In the genomic region with DNA sequence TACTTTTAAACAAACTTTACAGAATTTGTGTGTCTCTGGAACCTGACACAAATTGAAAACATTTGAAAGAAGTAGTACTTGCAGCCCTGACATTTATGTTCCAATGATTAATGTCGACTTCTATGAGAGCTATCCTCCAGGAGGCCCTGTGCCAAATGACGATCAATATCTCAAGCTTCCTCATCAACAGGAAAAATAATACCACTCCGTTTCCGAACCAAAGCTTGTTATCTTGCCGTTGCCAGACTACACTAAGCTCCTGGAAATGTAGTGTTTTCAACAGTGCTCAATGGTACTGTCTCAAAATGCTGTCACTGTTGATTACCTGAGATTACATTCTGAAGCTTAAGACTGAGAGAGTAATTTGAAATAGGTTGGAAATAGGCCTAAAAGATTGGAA, we compare ENCODE assay signal across 21 mouse cellular contexts. TPM values are rescaled to one million over a fixed set of nuclear protein-coding genes. Genes with fewer than 3 reads are reported as not detected.
DNase-seq lines count a peak whose midpoint lies in the region; ATAC-seq and TF ChIP-seq lines count a peak whose summit lies in the region.
"Had no signal": no experiment of that assay in that cellular context is flagged by ENCODE, and none has a peak within 500 bp of the region (broad histone marks: within the 10 kb centered on the region; RNA-seq: fewer than 3 reads in every experiment).

No protein-coding gene starts in this region.

- H3K9me3 ChIP-seq in G1E (replicated peaks): no peaks in the 10 kb centered on the region
- H3K9me3 ChIP-seq in forebrain, postnatal 0 days (ENCODE audit: low read length): no peaks in the 10 kb centered on the region
- H3K9me3 ChIP-seq: forebrain, embryonic 12.5 days; heart, embryonic 13.5 days; limb, embryonic 15.5 days; liver, embryonic 15.5 days; midbrain, embryonic 12.5 days had no signal

- H3K27ac ChIP-seq in thymus, adult 2 months (ENCODE audit: control insufficient read depth, insufficient read depth, low read length): no peak overlapping the region
- no peak overlapping the region for H3K27ac ChIP-seq in forebrain, postnatal 0 days (ENCODE audit: low read depth, low read length)
- H3K27ac ChIP-seq: forebrain, embryonic 12.5 days; heart, embryonic 13.5 days; layer of hippocampus, adult 2 months; limb, embryonic 15.5 days; liver, embryonic 15.5 days; midbrain, embryonic 12.5 days had no signal

- ATAC-seq in G1E (ENCODE audit: extremely low read depth, insufficient number of reproducible peaks, low FRiP score, poor library complexity, severe bottlenecking): peak; percentile 45
- ATAC-seq in forebrain, postnatal 0 days: no peak
- ATAC-seq: CD4-positive, CD25-positive, alpha-beta regulatory T cell, adult 4 months had no signal

- no peak for TF ChIP-seq CTCF in G1E (IDR thresholded peaks at IDR 0.05; ENCODE audit: low read depth, low read length)
- no peak for TF ChIP-seq CTCF in brain, embryonic 14.5 days (IDR thresholded peaks at IDR 0.05; ENCODE audit: borderline replicate concordance, extremely low read depth, insufficient read depth, insufficient read length)
- TF ChIP-seq CTCF in thymus, adult 2 months (IDR thresholded peaks at IDR 0.05; ENCODE audit: borderline replicate concordance, control insufficient read depth, extremely low read depth, insufficient read depth, low read length, poor library complexity): no peak
- no peak for TF ChIP-seq CTCF in forebrain, postnatal 0 days (IDR thresholded peaks at IDR 0.05; ENCODE audit: low read depth)

- no peaks in the 10 kb centered on the region for H3K27me3 ChIP-seq in G1E (ENCODE audit: insufficient read depth, low read length)
- no peaks in the 10 kb centered on the region for H3K27me3 ChIP-seq in thymus, adult 2 months (ENCODE audit: control insufficient read depth, insufficient read depth, low read length)
- no peaks in the 10 kb centered on the region for H3K27me3 ChIP-seq in forebrain, postnatal 0 days (ENCODE audit: insufficient read depth, low read length)
- H3K27me3 ChIP-seq: forebrain, embryonic 12.5 days; heart, embryonic 13.5 days; limb, embryonic 15.5 days; liver, embryonic 15.5 days; midbrain, embryonic 12.5 days had no signal

- TF ChIP-seq POLR2A in brain, embryonic 14.5 days (IDR thresholded peaks at IDR 0.05; ENCODE audit: borderline replicate concordance, extremely low read depth, insufficient read depth, insufficient read length, poor library complexity, severe bottlenecking): no peak
- no peak for TF ChIP-seq POLR2A in thymus, adult 2 months (IDR thresholded peaks at IDR 0.05; ENCODE audit: control insufficient read depth, extremely low read depth, insufficient read depth, low read length, poor library complexity)

- no peak overlapping the region for H3K4me3 ChIP-seq in G1E (ENCODE audit: low read depth, low read length)
- no peak overlapping the region for H3K4me3 ChIP-seq in thymus, adult 2 months (ENCODE audit: control insufficient read depth, insufficient read depth, low read length)
- no peak overlapping the region for H3K4me3 ChIP-seq in forebrain, postnatal 0 days (ENCODE audit: low read depth, low read length)
- H3K4me3 ChIP-seq: forebrain, embryonic 12.5 days; heart, embryonic 13.5 days; layer of hippocampus, adult 2 months; limb, embryonic 15.5 days; liver, embryonic 15.5 days; midbrain, embryonic 12.5 days had no signal

- H3K4me2 ChIP-seq in forebrain, postnatal 0 days (ENCODE audit: low read depth): no peak overlapping the region
- H3K4me2 ChIP-seq: forebrain, embryonic 12.5 days; heart, embryonic 13.5 days; limb, embryonic 15.5 days; liver, embryonic 15.5 days; midbrain, embryonic 12.5 days had no signal

- 79% methylated on average over 5 of the region's 5 CpGs for WGBS in thymus, adult 2 months
- WGBS in forebrain, postnatal 0 days: 57% methylated on average over 5 of the region's 5 CpGs

- no peaks in the 10 kb centered on the region for H3K4me1 ChIP-seq in G1E (ENCODE audit: insufficient read depth, low read depth, low read length)
- no peaks in the 10 kb centered on the region for H3K4me1 ChIP-seq in thymus, adult 2 months (replicated peaks; ENCODE audit: control insufficient read depth, insufficient read depth, low read length)
- no peaks in the 10 kb centered on the region for H3K4me1 ChIP-seq in forebrain, postnatal 0 days (ENCODE audit: insufficient read depth)
- H3K4me1 ChIP-seq: forebrain, embryonic 12.5 days; heart, embryonic 13.5 days; limb, embryonic 15.5 days; liver, embryonic 15.5 days; midbrain, embryonic 12.5 days had no signal

- peak; percentile 57 for DNase-seq in adrenal gland, adult 2 months
- DNase-seq in adrenal gland, postnatal 10 days: no peak
- DNase-seq in lung, postnatal 36 days: peak; percentile 24
- DNase-seq in lung, postnatal 25 days (ENCODE audit: low spot score): no peak
- DNase-seq in G1E (ENCODE audit: low spot score): no peak
- DNase-seq in brain, embryonic 14.5 days (ENCODE audit: low read depth): peak; percentile 43
- DNase-seq in thymus, adult 2 months: no peak
- DNase-seq in forebrain, postnatal 0 days: no peak
- DNase-seq: cerebellum, adult 2 months; cerebellum, postnatal 36 days; heart, adult 18-20 months; kidney, adult 8-10 months; kidney, postnatal 14 days; layer of hippocampus, postnatal 36 days had no signal

- no peak overlapping the region for H3K9ac ChIP-seq in forebrain, postnatal 0 days
- H3K9ac ChIP-seq: forebrain, embryonic 12.5 days; heart, embryonic 13.5 days; limb, embryonic 15.5 days; liver, embryonic 15.5 days; midbrain, embryonic 12.5 days had no signal

- no peaks in the 10 kb centered on the region for H3K36me3 ChIP-seq in G1E (replicated peaks)
- no peaks in the 10 kb centered on the region for H3K36me3 ChIP-seq in thymus, adult 2 months (ENCODE audit: control insufficient read depth, insufficient read depth, low read length)
- no peaks in the 10 kb centered on the region for H3K36me3 ChIP-seq in forebrain, postnatal 0 days (ENCODE audit: insufficient read depth)
- H3K36me3 ChIP-seq: forebrain, embryonic 12.5 days; heart, embryonic 13.5 days; limb, embryonic 15.5 days; liver, embryonic 15.5 days; midbrain, embryonic 12.5 days had no signal

RNA-seq across cellular contexts. Expression of a gene that starts 13.7 kb away (rescaled TPM):
- total RNA-seq in adrenal gland, adult 2 months (2021): 100 to 1,000 TPM; 342 to 413 TPM
- polyA plus RNA-seq in adrenal gland, adult 2 months (2012; rRNA removed): 3.5 and 3.9 TPM in 2 replicates
- total RNA-seq in adrenal gland, postnatal 10 days (2021): 100 to 1,000 TPM; 254 to 383 TPM
- total RNA-seq in G1E (2014; fragmentation: Nextera tagmentation) (not detected in 2 replicates), G1E (2017) (0.64 and 0.66 TPM in 2 replicates)
- 0.02 and 0.11 TPM in 2 replicates for polyA plus RNA-seq in G1E (2012)
- polyA plus RNA-seq in brain, embryonic 14.5 days (2012; rRNA removed): 42.1 and 52.2 TPM in 2 replicates
- 4.3 and 5.9 TPM in 2 replicates for polyA plus RNA-seq in thymus, adult 2 months (2012; rRNA removed)
- 45.1 and 60.7 TPM in 2 replicates for total RNA-seq in forebrain, postnatal 0 days (2014; rRNA removed)
- polyA plus RNA-seq in forebrain, postnatal 0 days (2015; fragmentation: Nextera tagmentation; extraction: Ambion mirVana): 71.8 and 85.9 TPM in 2 replicates

Comparison
In these comparisons a context has a peak if more than half of its experiments do, and no peak if none do; other contexts are left out.
1. DNase-seq: peak in adrenal gland, adult 2 months (single experiment), lung, postnatal 36 days (single experiment) and brain, embryonic 14.5 days (single experiment); none in adrenal gland, postnatal 10 days (single experiment), lung, postnatal 25 days (single experiment), G1E (single experiment), thymus, adult 2 months (single experiment) and forebrain, postnatal 0 days (single experiment).